Mouse (Mus musculus) E14TG2a.4 (cell line): ENCODE data around the gene Ube2i.
A peak's percentile ranks its signal among the peaks of the same experiment; 100 is the strongest.
"Not testable (repeated sequence)": the region's sequence is repeated elsewhere in the genome, so short reads cannot be mapped to it uniquely, and the experiment has no call there.

ENCODE experiments used
- H3K27me3 ChIP-seq: 2 replicates; pipeline ENCODE4 v1.6.1; 2014; ENCODE audit warnings: low read length, control low read depth; ENCODE audit not compliant: insufficient read depth
- H3K36me3 ChIP-seq: 2 replicates; pipeline ENCODE4 v1.6.1; 2014; ENCODE audit warnings: low read length, control low read depth; ENCODE audit not compliant: insufficient read depth
- H3K4me1 ChIP-seq: replicated peaks from 2 replicates; pipeline ENCODE4 v1.6.1; 2014; ENCODE audit warnings: low read depth, low read length, control low read depth
- H3K4me3 ChIP-seq: replicated peaks from 2 replicates; pipeline ENCODE4 v1.5.1; 2014; ENCODE audit warnings: mild to moderate bottlenecking, low read length
- H3K9me3 ChIP-seq: 2 replicates; pipeline ENCODE4 v1.6.1; 2014; ENCODE audit warnings: low read length, control low read depth
- CTCF ChIP-seq: conservative IDR thresholded peaks from 2 replicates; pipeline ENCODE4 v1.5.1; 2014; ENCODE audit warnings: low read length
- NANOG ChIP-seq: IDR thresholded peaks from 2 replicates; pipeline ENCODE4 v1.6.1; 2014; ENCODE audit warnings: borderline replicate concordance, low read length, mixed read lengths
- POU5F1 ChIP-seq: IDR thresholded peaks from 2 replicates; pipeline ENCODE4 v1.6.1; 2014; ENCODE audit warnings: low read length, borderline replicate concordance

Gene Ube2i

GRCm38 (mm10) chr17:25225659-25226058, 48.8 kb downstream of the Ube2i start:
- H3K4me1 ChIP-seq: peaks cover 41% of the 10 kb centered on the region
- TF ChIP-seq POU5F1 (no peak), CTCF (no peak), NANOG (no peak)
- no peaks in the 10 kb centered on the region for H3K27me3 ChIP-seq
- H3K9me3 ChIP-seq: no peaks in the 10 kb centered on the region
- H3K36me3 ChIP-seq: peaks cover 72% of the 10 kb centered on the region
- H3K4me3 ChIP-seq: no peak overlapping the region

GRCm38 (mm10) chr17:25224586-25225222, 49.7 kb downstream of the Ube2i start:
- peaks cover 74% of the 10 kb centered on the region for H3K36me3 ChIP-seq
- TF ChIP-seq CTCF: no peak
- no peak for TF ChIP-seq POU5F1
- H3K9me3 ChIP-seq: no peaks in the 10 kb centered on the region

GRCm38 (mm10) chr17:25222951-25223601, 51.3 kb downstream of the Ube2i start:
- H3K36me3 ChIP-seq: peaks cover 73% of the 10 kb centered on the region
- no peak for TF ChIP-seq POU5F1
- TF ChIP-seq NANOG: no peak
- no peak for TF ChIP-seq CTCF

More at GRCm38 (mm10) chr17:25224586-25225222, 49.7 kb downstream of the Ube2i start:
- Histone ChIP-seq H3K27me3 (no peaks in the 10 kb centered on the region), H3K4me1 (peaks cover 41% of the 10 kb centered on the region), H3K4me3 (no peak overlapping the region)

GRCm38 (mm10) chr17:25222504-25222940, 51.9 kb downstream of the Ube2i start:
- H3K27me3 ChIP-seq, H3K9me3 ChIP-seq: not testable (repeated sequence)
- Histone ChIP-seq H3K36me3 (peaks cover 72% of the 10 kb centered on the region), H3K4me1 (peaks cover 32% of the 10 kb centered on the region), H3K4me3 (peak overlapping the region; percentile 73)

More at GRCm38 (mm10) chr17:25222951-25223601, 51.3 kb downstream of the Ube2i start:
- Histone ChIP-seq H3K4me1 (peaks cover 32% of the 10 kb centered on the region), H3K27me3 (no peaks in the 10 kb centered on the region), H3K9me3 (no peaks in the 10 kb centered on the region), H3K4me3 (peak overlapping the region; percentile 73)

DNA sequence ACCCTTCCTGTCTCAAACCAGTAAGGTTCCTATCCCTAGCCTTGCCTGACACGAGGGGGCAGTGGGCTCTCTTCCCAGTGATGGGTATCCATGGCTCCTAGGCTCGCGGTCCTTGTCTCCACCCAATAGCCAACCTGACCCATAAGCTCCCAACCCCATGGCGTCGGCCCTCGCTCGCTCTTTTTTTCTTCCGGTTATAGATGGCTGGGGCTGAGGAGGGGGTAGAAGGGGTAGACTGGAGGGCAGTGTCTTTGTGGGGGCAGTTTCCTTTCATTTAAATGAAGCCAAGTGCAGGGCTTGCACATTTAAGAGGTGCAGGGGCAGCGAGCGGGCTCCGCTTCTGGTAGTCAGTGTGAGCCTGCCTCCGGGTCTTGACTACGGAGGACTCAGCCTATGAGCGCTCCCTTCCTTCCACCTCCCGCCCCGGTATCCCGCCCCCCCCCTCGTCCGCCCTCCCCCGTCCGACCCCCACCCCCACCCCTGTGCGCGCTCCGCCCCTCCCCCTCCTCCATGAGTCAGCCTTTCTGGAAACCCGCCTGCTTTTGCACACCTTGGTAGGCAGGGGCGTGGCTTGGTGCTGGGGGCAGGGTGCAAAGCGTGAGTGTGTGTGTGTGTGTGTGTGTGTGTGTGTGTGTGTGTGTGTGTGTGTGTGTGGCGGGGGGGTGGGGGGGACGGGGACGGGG, 52.5 kb downstream of the Ube2i start:
- peak overlapping the region; percentile 76 for H3K4me3 ChIP-seq
- TF ChIP-seq CTCF (no peak), POU5F1 (no peak)
- H3K4me1 ChIP-seq: peaks cover 32% of the 10 kb centered on the region
- no peaks in the 10 kb centered on the region for H3K9me3 ChIP-seq
- H3K36me3 ChIP-seq: peaks cover 70% of the 10 kb centered on the region
- no peaks in the 10 kb centered on the region for H3K27me3 ChIP-seq

DNA sequence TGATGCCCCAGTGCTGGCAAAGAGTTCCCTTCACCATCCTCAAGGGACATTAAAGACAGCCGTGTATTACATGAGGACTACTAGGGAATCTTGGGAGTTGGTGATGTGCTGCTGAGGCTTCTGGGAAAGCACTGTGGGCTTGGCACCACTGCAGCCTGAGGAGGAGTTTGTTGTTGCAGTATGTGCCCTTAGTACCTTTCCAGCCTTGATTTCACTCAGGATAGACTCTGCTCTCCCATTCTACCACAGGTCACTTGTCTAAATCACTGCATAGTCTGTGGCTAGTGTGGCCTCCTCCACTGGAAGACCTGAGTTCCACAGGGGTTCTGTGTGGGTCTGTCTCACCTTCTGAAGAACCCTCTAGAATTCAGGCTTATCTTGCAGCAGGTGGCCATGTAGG, 53.7 kb downstream of the Ube2i start:
- TF ChIP-seq NANOG (no peak), CTCF (no peak), POU5F1 (no peak)
- no peak overlapping the region for H3K4me3 ChIP-seq
- H3K4me1 ChIP-seq: peaks cover 32% of the 10 kb centered on the region
- H3K27me3 ChIP-seq: no peaks in the 10 kb centered on the region
- no peaks in the 10 kb centered on the region for H3K9me3 ChIP-seq
- H3K36me3 ChIP-seq: peaks cover 70% of the 10 kb centered on the region

GRCm38 (mm10) chr17:25219492-25220295, 54.7 kb downstream of the Ube2i start:
- H3K27me3 ChIP-seq: no peaks in the 10 kb centered on the region
- H3K9me3 ChIP-seq: no peaks in the 10 kb centered on the region
- peaks cover 71% of the 10 kb centered on the region for H3K36me3 ChIP-seq
- H3K4me3 ChIP-seq: no peak overlapping the region
- TF ChIP-seq NANOG: no peak
- no peak for TF ChIP-seq POU5F1
- no peak for TF ChIP-seq CTCF
- peaks cover 40% of the 10 kb centered on the region for H3K4me1 ChIP-seq

- Histone ChIP-seq H3K4me1 (peaks cover 36% of the 10 kb centered on the region), H3K4me3 (no peak overlapping the region), H3K36me3 (peaks cover 71% of the 10 kb centered on the region), H3K9me3 (no peaks in the 10 kb centered on the region), H3K27me3 (no peaks in the 10 kb centered on the region)
- TF ChIP-seq NANOG: no peak
- TF ChIP-seq CTCF: no peak
- no peak for TF ChIP-seq POU5F1
Measured at GRCm38 (mm10) chr17:25218967-25219366, 55.5 kb downstream of the Ube2i start.
